Mouse (Mus musculus) midbrain, embryonic 15.5 days (tissue): ENCODE results near the gene Agtr1a. TPM values are rescaled to one million over a fixed set of nuclear protein-coding genes. Genes with fewer than 3 reads are reported as not detected.

ENCODE experiments used
- ATAC-seq: fragments of 200-750 bp; cut with Nextera tagmentation; replicated peaks from 2 replicates; pipeline ENCODE4 v1.8.0; 2017; ENCODE audit warnings: moderate TSS enrichment
- H3K27ac ChIP-seq: fragments of 300-500 bp; sonication (generic); 2 replicates; pipeline ENCODE4 v1.5.1; 2015; ENCODE audit warnings: mild to moderate bottlenecking, inconsistent platforms
- H3K27me3 ChIP-seq: fragments of 300-500 bp; sonication (generic); replicated peaks from 2 replicates; pipeline ENCODE4 v1.6.1; 2015; ENCODE audit warnings: inconsistent platforms
- H3K36me3 ChIP-seq: fragments of 300-500 bp; sonication (generic); replicated peaks from 2 replicates; pipeline ENCODE4 v1.6.1; 2015; ENCODE audit warnings: inconsistent platforms
- H3K4me1 ChIP-seq: fragments of 300-500 bp; sonication (generic); 2 replicates; pipeline ENCODE4 v1.6.1; 2015; ENCODE audit warnings: inconsistent platforms
- H3K4me2 ChIP-seq: fragments of 300-500 bp; sonication (generic); 2 replicates; pipeline ENCODE4 v1.6.1; 2015; ENCODE audit warnings: inconsistent platforms, mild to moderate bottlenecking, moderate library complexity
- H3K4me3 ChIP-seq: fragments of 300-500 bp; sonication (generic); 2 replicates; pipeline ENCODE4 v1.5.1; 2015; ENCODE audit warnings: mild to moderate bottlenecking, inconsistent platforms
- H3K9ac ChIP-seq: fragments of 300-500 bp; sonication (generic); 2 replicates; pipeline ENCODE4 v1.6.1; 2015; ENCODE audit warnings: mild to moderate bottlenecking, inconsistent platforms
- H3K9me3 ChIP-seq: fragments of 300-500 bp; sonication (generic); 2 replicates; pipeline ENCODE4 v1.6.1; 2016; ENCODE audit warnings: inconsistent platforms
- WGBS: fragments of 180-500 bp; shearing (Covaris S2); methylation state at CpG from one replicate; pipeline ENCODE4 v1.1.7; 2015; ENCODE audit warnings: mixed read lengths; 5-methylcytosine and 5-hydroxymethylcytosine counted together
- polyA plus RNA-seq: library from polyadenylated mRNA; unstranded; fragments of >200 nt; fragmentation: Nextera tagmentation; extraction: Ambion mirVana; gene quantifications from 2 replicates; pipeline ENCODE4 v1.2.1, GENCODE M21; 2015

Gene Agtr1a
- polyA plus RNA-seq, 1 experiment from 2014 or later = 0.59 TPM

- ATAC-seq = no peak
Measured at GRCm38 (mm10) chr13:30368116-30368515, 31.9 kb downstream of the Agtr1a start.

GRCm38 (mm10) chr13:30368746-30369145 is 32.5 kb downstream of the Agtr1a start:
- Histone ChIP-seq H3K27me3 (no peaks in the 10 kb centered on the region), H3K36me3 (no peaks in the 10 kb centered on the region), H3K9me3 (no peaks in the 10 kb centered on the region), H3K27ac (no peak overlapping the region), H3K4me2 (no peak overlapping the region), H3K9ac (no peak overlapping the region), H3K4me1 (no peaks in the 10 kb centered on the region), H3K4me3 (no peak overlapping the region)
- ATAC-seq = no peak
- WGBS = 63% methylated on average over 2 of the region's 2 CpGs

More at GRCm38 (mm10) chr13:30368116-30368515, 31.9 kb downstream of the Agtr1a start:
- no peak overlapping the region for H3K27ac ChIP-seq
- H3K27me3 ChIP-seq = no peaks in the 10 kb centered on the region
- H3K4me3 ChIP-seq = no peak overlapping the region
- 80% methylated on average over 8 of the region's 8 CpGs for WGBS
- no peaks in the 10 kb centered on the region for H3K4me1 ChIP-seq
- H3K9me3 ChIP-seq = no peaks in the 10 kb centered on the region
- H3K36me3 ChIP-seq = no peaks in the 10 kb centered on the region
- H3K9ac ChIP-seq = no peak overlapping the region
- no peak overlapping the region for H3K4me2 ChIP-seq

GRCm38 (mm10) chr13:30378868-30379267 is 42.6 kb downstream of the Agtr1a start:
- Histone ChIP-seq H3K4me2 (no peak overlapping the region), H3K27ac (no peak overlapping the region), H3K9me3 (no peaks in the 10 kb centered on the region), H3K4me3 (no peak overlapping the region), H3K27me3 (no peaks in the 10 kb centered on the region), H3K4me1 (no peaks in the 10 kb centered on the region), H3K9ac (no peak overlapping the region), H3K36me3 (no peaks in the 10 kb centered on the region)
- WGBS = 91% methylated on average over 5 of the region's 5 CpGs
- no peak for ATAC-seq

GRCm38 (mm10) chr13:30385183-30385582 is 48.9 kb downstream of the Agtr1a start:
- Histone ChIP-seq H3K27me3 (no peaks in the 10 kb centered on the region), H3K9me3 (no peaks in the 10 kb centered on the region), H3K9ac (no peak overlapping the region), H3K4me3 (no peak overlapping the region), H3K36me3 (no peaks in the 10 kb centered on the region), H3K4me1 (no peaks in the 10 kb centered on the region), H3K4me2 (no peak overlapping the region), H3K27ac (no peak overlapping the region)
- 90% methylated on average over 6 of the region's 6 CpGs for WGBS
- ATAC-seq = no peak

- Histone ChIP-seq H3K9me3 (no peaks in the 10 kb centered on the region), H3K4me3 (no peak overlapping the region), H3K27ac (no peak overlapping the region), H3K9ac (no peak overlapping the region), H3K36me3 (no peaks in the 10 kb centered on the region), H3K4me1 (no peaks in the 10 kb centered on the region), H3K27me3 (no peaks in the 10 kb centered on the region), H3K4me2 (no peak overlapping the region)
- ATAC-seq = no peak
Measured at GRCm38 (mm10) chr13:30394123-30394522, 57.9 kb downstream of the Agtr1a start.

- Histone ChIP-seq H3K27ac (no peak overlapping the region), H3K4me3 (no peak overlapping the region), H3K9ac (no peak overlapping the region), H3K36me3 (no peaks in the 10 kb centered on the region), H3K4me1 (no peaks in the 10 kb centered on the region), H3K9me3 (no peaks in the 10 kb centered on the region), H3K4me2 (no peak overlapping the region), H3K27me3 (no peaks in the 10 kb centered on the region)
- no peak for ATAC-seq
- 74% methylated on average over 3 of the region's 3 CpGs for WGBS
Measured at GRCm38 (mm10) chr13:30396431-30396830, 60.2 kb downstream of the Agtr1a start.

GRCm38 (mm10) chr13:30398852-30399251 is 62.6 kb downstream of the Agtr1a start:
- Histone ChIP-seq H3K9me3 (no peaks in the 10 kb centered on the region), H3K4me2 (no peak overlapping the region), H3K9ac (no peak overlapping the region), H3K4me3 (no peak overlapping the region), H3K27ac (no peak overlapping the region), H3K4me1 (no peaks in the 10 kb centered on the region), H3K36me3 (no peaks in the 10 kb centered on the region), H3K27me3 (no peaks in the 10 kb centered on the region)
- 99% methylated on average over 3 of the region's 3 CpGs for WGBS
- no peak for ATAC-seq

- Histone ChIP-seq H3K4me1 (no peaks in the 10 kb centered on the region), H3K4me3 (no peak overlapping the region), H3K27me3 (no peaks in the 10 kb centered on the region), H3K27ac (no peak overlapping the region), H3K9ac (no peak overlapping the region), H3K9me3 (no peaks in the 10 kb centered on the region), H3K36me3 (no peaks in the 10 kb centered on the region), H3K4me2 (no peak overlapping the region)
- WGBS = 37% methylated on average over 8 of the region's 8 CpGs
- no peak for ATAC-seq
Measured at GRCm38 (mm10) chr13:30400621-30401020, 64.4 kb downstream of the Agtr1a start.

GRCm38 (mm10) chr13:30403874-30404273 is 67.6 kb downstream of the Agtr1a start:
- Histone ChIP-seq H3K9ac (no peak overlapping the region), H3K4me2 (no peak overlapping the region), H3K36me3 (no peaks in the 10 kb centered on the region), H3K4me1 (no peaks in the 10 kb centered on the region), H3K27me3 (no peaks in the 10 kb centered on the region), H3K27ac (no peak overlapping the region), H3K4me3 (no peak overlapping the region), H3K9me3 (no peaks in the 10 kb centered on the region)
- 69% methylated on average over 3 of the region's 3 CpGs for WGBS
- no peak for ATAC-seq

GRCm38 (mm10) chr13:30418611-30419010 is 82.4 kb downstream of the Agtr1a start:
- no peaks in the 10 kb centered on the region for H3K4me1 ChIP-seq
- H3K4me2 ChIP-seq = no peak overlapping the region
- no peak overlapping the region for H3K9ac ChIP-seq
- H3K9me3 ChIP-seq = no peaks in the 10 kb centered on the region
- H3K4me3 ChIP-seq = no peak overlapping the region
- no peaks in the 10 kb centered on the region for H3K36me3 ChIP-seq
- ATAC-seq = no peak
- 89% methylated on average over 5 of the region's 5 CpGs for WGBS
- no peaks in the 10 kb centered on the region for H3K27me3 ChIP-seq
- no peak overlapping the region for H3K27ac ChIP-seq

- Histone ChIP-seq H3K36me3 (no peaks in the 10 kb centered on the region), H3K27ac (no peak overlapping the region), H3K4me1 (no peaks in the 10 kb centered on the region), H3K9ac (no peak overlapping the region), H3K4me3 (no peak overlapping the region), H3K4me2 (no peak overlapping the region), H3K27me3 (no peaks in the 10 kb centered on the region), H3K9me3 (no peaks in the 10 kb centered on the region)
- 90% methylated on average over 4 of the region's 4 CpGs for WGBS
- ATAC-seq = no peak
Measured at GRCm38 (mm10) chr13:30427008-30427407, 90.8 kb downstream of the Agtr1a start.

GRCm38 (mm10) chr13:30427436-30427835 is 91.2 kb downstream of the Agtr1a start:
- H3K36me3 ChIP-seq = no peaks in the 10 kb centered on the region
- ATAC-seq = no peak
- no peak overlapping the region for H3K4me2 ChIP-seq
- no peaks in the 10 kb centered on the region for H3K27me3 ChIP-seq
- H3K9ac ChIP-seq = no peak overlapping the region
- H3K4me1 ChIP-seq = no peaks in the 10 kb centered on the region
- H3K4me3 ChIP-seq = no peak overlapping the region
- no peak overlapping the region for H3K27ac ChIP-seq
- 100% methylated on average over 1 of the region's 1 CpGs for WGBS
- H3K9me3 ChIP-seq = no peaks in the 10 kb centered on the region
